Mouse (Mus musculus) liver, embryonic 12.5 days (tissue): ENCODE results near the gene Trpm5. TPM values are rescaled to one million over a fixed set of nuclear protein-coding genes. Genes with fewer than 3 reads are reported as not detected.

Experiments
- ATAC-seq: fragments of 200-750 bp; cut with Nextera tagmentation; 2 replicates; pipeline ENCODE4 v1.8.0; 2017; ENCODE audit warnings: moderate number of reproducible peaks, mild to moderate bottlenecking, moderate library complexity
- H3K27ac ChIP-seq: fragments of 300-500 bp; sonication (generic); 2 replicates; pipeline ENCODE4 v1.5.1; 2016; ENCODE audit warnings: mild to moderate bottlenecking
- H3K27me3 ChIP-seq: fragments of 300-500 bp; sonication (generic); replicated peaks from 2 replicates; pipeline ENCODE4 v1.6.1; 2016; ENCODE audit warnings: mild to moderate bottlenecking, moderate library complexity
- H3K36me3 ChIP-seq: fragments of 300-500 bp; sonication (generic); 2 replicates; pipeline ENCODE4 v1.6.1; 2016; ENCODE audit warnings: mild to moderate bottlenecking, moderate library complexity
- H3K4me1 ChIP-seq: fragments of 300-500 bp; sonication (generic); 2 replicates; pipeline ENCODE4 v1.6.1; 2016
- H3K4me2 ChIP-seq: fragments of 300-500 bp; sonication (generic); 2 replicates; pipeline ENCODE4 v1.6.1; 2016; ENCODE audit warnings: mild to moderate bottlenecking, moderate library complexity
- H3K4me3 ChIP-seq: fragments of 300-500 bp; sonication (generic); 2 replicates; pipeline ENCODE4 v1.5.1; 2016; ENCODE audit warnings: mild to moderate bottlenecking, moderate library complexity
- H3K9ac ChIP-seq: fragments of 300-500 bp; sonication (generic); 2 replicates; pipeline ENCODE4 v1.6.1; 2016; ENCODE audit warnings: mild to moderate bottlenecking, moderate library complexity
- H3K9me3 ChIP-seq: fragments of 300-500 bp; sonication (generic); replicated peaks from 2 replicates; pipeline ENCODE4 v1.6.1; 2016; ENCODE audit warnings: mild to moderate bottlenecking, moderate library complexity
- WGBS: fragments of 180-500 bp; shearing (Covaris S2); methylation state at CpG from one replicate; pipeline ENCODE4 v1.1.7; 2016; ENCODE audit not compliant: insufficient replicate concordance; 5-methylcytosine and 5-hydroxymethylcytosine counted together
- polyA plus RNA-seq: library from polyadenylated mRNA; unstranded; fragments of >200 nt; fragmentation: Nextera tagmentation; extraction: Ambion mirVana; gene quantifications from 2 replicates; pipeline ENCODE4 v1.2.1, GENCODE M21; 2016

Gene Trpm5
- polyA plus RNA-seq, 1 experiment from 2014 or later: 1.3 TPM

- Histone ChIP-seq H3K4me2 (no peak overlapping the region), H3K27me3 (no peaks in the 10 kb centered on the region), H3K9me3 (no peaks in the 10 kb centered on the region), H3K9ac (no peak overlapping the region), H3K36me3 (no peaks in the 10 kb centered on the region), H3K27ac (no peak overlapping the region), H3K4me3 (no peak overlapping the region), H3K4me1 (peaks cover 3% of the 10 kb centered on the region; the same call in 1 of the 2 replicates)
- WGBS: 72% methylated on average over 4 of the region's 4 CpGs
- no peak for ATAC-seq
Observed at GRCm38 (mm10) chr7:143033581-143033980, 60.9 kb downstream of the Trpm5 start.

- Histone ChIP-seq H3K27ac (no peak overlapping the region), H3K4me2 (no peak overlapping the region), H3K9me3 (no peaks in the 10 kb centered on the region), H3K4me3 (no peak overlapping the region), H3K36me3 (no peaks in the 10 kb centered on the region), H3K9ac (no peak overlapping the region), H3K27me3 (no peaks in the 10 kb centered on the region), H3K4me1 (peaks cover 8% of the 10 kb centered on the region; the same call in 1 of the 2 replicates)
- ATAC-seq: no peak
- WGBS: 67% methylated on average over 1 of the region's 1 CpGs
Observed at GRCm38 (mm10) chr7:143031816-143032215, 62.6 kb downstream of the Trpm5 start.

- Histone ChIP-seq H3K9me3 (no peaks in the 10 kb centered on the region), H3K9ac (no peak overlapping the region), H3K4me3 (no peak overlapping the region), H3K27ac (no peak overlapping the region), H3K27me3 (no peaks in the 10 kb centered on the region), H3K4me2 (no peak overlapping the region), H3K4me1 (peaks cover 8% of the 10 kb centered on the region; the same call in 1 of the 2 replicates), H3K36me3 (no peaks in the 10 kb centered on the region)
- ATAC-seq: no peak
- WGBS: 88% methylated on average over 4 of the region's 4 CpGs
Observed at GRCm38 (mm10) chr7:143027196-143027595, 67.2 kb downstream of the Trpm5 start.

GRCm38 (mm10) chr7:143025496-143025895 is 68.9 kb downstream of the Trpm5 start:
- H3K4me3 ChIP-seq: no peak overlapping the region
- H3K27ac ChIP-seq: no peak overlapping the region
- no peaks in the 10 kb centered on the region for H3K9me3 ChIP-seq
- no peaks in the 10 kb centered on the region for H3K36me3 ChIP-seq
- ATAC-seq: no peak
- WGBS: 69% methylated on average over 3 of the region's 3 CpGs
- H3K4me2 ChIP-seq: no peak overlapping the region
- H3K27me3 ChIP-seq: no peaks in the 10 kb centered on the region
- H3K9ac ChIP-seq: no peak overlapping the region
- H3K4me1 ChIP-seq: peaks cover 21% of the 10 kb centered on the region

- Histone ChIP-seq H3K4me1 (peaks cover 23% of the 10 kb centered on the region), H3K4me2 (no peak overlapping the region), H3K4me3 (no peak overlapping the region), H3K27me3 (no peaks in the 10 kb centered on the region), H3K27ac (no peak overlapping the region), H3K9ac (no peak overlapping the region), H3K9me3 (no peaks in the 10 kb centered on the region), H3K36me3 (no peaks in the 10 kb centered on the region)
- WGBS: 68% methylated on average over 1 of the region's 1 CpGs
- ATAC-seq: no peak
Observed at GRCm38 (mm10) chr7:143024293-143024692, 70.1 kb downstream of the Trpm5 start.

GRCm38 (mm10) chr7:143023499-143023898 is 70.9 kb downstream of the Trpm5 start:
- Histone ChIP-seq H3K9ac (no peak overlapping the region), H3K36me3 (0 out of 2 replicates have a peak, but pooled peaks cover 3% of the 10 kb centered on the region), H3K27me3 (no peaks in the 10 kb centered on the region), H3K4me3 (no peak overlapping the region), H3K4me1 (peaks cover 23% of the 10 kb centered on the region), H3K9me3 (no peaks in the 10 kb centered on the region), H3K27ac (no peak overlapping the region), H3K4me2 (no peak overlapping the region)
- no peak for ATAC-seq
- 73% methylated on average over 2 of the region's 2 CpGs for WGBS

- Histone ChIP-seq H3K4me2 (no peak overlapping the region), H3K27me3 (no peaks in the 10 kb centered on the region), H3K36me3 (peaks cover 19% of the 10 kb centered on the region), H3K9ac (no peak overlapping the region), H3K4me1 (peaks cover 22% of the 10 kb centered on the region), H3K27ac (no peak overlapping the region), H3K4me3 (no peak overlapping the region), H3K9me3 (no peaks in the 10 kb centered on the region)
- 47% methylated on average over 5 of the region's 5 CpGs for WGBS
- ATAC-seq: 0 out of 2 replicates have a peak, but pooled peaks have one; percentile 51
Observed at GRCm38 (mm10) chr7:143021356-143022164, 72.9 kb downstream of the Trpm5 start.

- Histone ChIP-seq H3K27me3 (no peaks in the 10 kb centered on the region), H3K4me1 (peaks cover 30% of the 10 kb centered on the region), H3K9ac (no peak overlapping the region), H3K36me3 (peaks cover 19% of the 10 kb centered on the region), H3K9me3 (no peaks in the 10 kb centered on the region), H3K4me3 (no peak overlapping the region), H3K4me2 (no peak overlapping the region), H3K27ac (no peak overlapping the region)
- ATAC-seq: no peak
- WGBS: 67% methylated on average over 3 of the region's 3 CpGs
Observed at GRCm38 (mm10) chr7:143020764-143021163, 73.7 kb downstream of the Trpm5 start.

GRCm38 (mm10) chr7:143020040-143020439 is 74.4 kb downstream of the Trpm5 start:
- no peak overlapping the region for H3K4me3 ChIP-seq
- no peak for ATAC-seq
- no peak overlapping the region for H3K27ac ChIP-seq
- H3K4me1 ChIP-seq: peaks cover 36% of the 10 kb centered on the region
- H3K9ac ChIP-seq: no peak overlapping the region
- H3K9me3 ChIP-seq: no peaks in the 10 kb centered on the region
- no peaks in the 10 kb centered on the region for H3K27me3 ChIP-seq
- peaks cover 19% of the 10 kb centered on the region for H3K36me3 ChIP-seq
- no peak overlapping the region for H3K4me2 ChIP-seq

Other genes with a start within 250 kb of the Trpm5 start
- 0.35 TPM in 1 of 2 replicates, not detected in the other for gene Th, start 163.5 kb downstream of the Trpm5 start, polyA plus RNA-seq
- gene Ascl2, start 125.4 kb downstream of the Trpm5 start, polyA plus RNA-seq: 1.3 TPM in 2 replicates
- 105 and 106 TPM in 2 replicates for gene Tspan32, start 89.6 kb downstream of the Trpm5 start, polyA plus RNA-seq
- 154 TPM in 2 replicates for gene Cd81, start 41.9 kb downstream of the Trpm5 start, polyA plus RNA-seq
- 50.2 and 50.5 TPM in 2 replicates for gene Tssc4, start 25.4 kb downstream of the Trpm5 start, polyA plus RNA-seq
- 0.21 and 0.61 TPM in 2 replicates for gene Kcnq1, start 11.7 kb upstream of the Trpm5 start, polyA plus RNA-seq